Mouse (Mus musculus): ENCODE results near the gene Etl4. TPM values are rescaled to one million over a fixed set of nuclear protein-coding genes. Genes with fewer than 3 reads are reported as not detected.

Gene Etl4
- polyA plus RNA-seq, 1 experiment from 2014 or later = 16.1 TPM

- Histone ChIP-seq H3K9me3 (no peaks in the 10 kb centered on the region), H3K9ac (replicated peaks) (no peak overlapping the region), H3K27ac (replicated peaks) (no peak overlapping the region), H3K27me3 (no peaks in the 10 kb centered on the region), H3K4me3 (no peak overlapping the region), H3K4me1 (no peaks in the 10 kb centered on the region), H3K4me2 (replicated peaks) (no peak overlapping the region), H3K36me3 (no peaks in the 10 kb centered on the region)
- WGBS = 88% methylated on average over 1 of the region's 1 CpGs
- ATAC-seq (ENCODE audit: low FRiP score, low read depth) = no peak
Observed at GRCm38 (mm10) chr2:20568456-20568855, 658.9 kb downstream of the Etl4 start.

GRCm38 (mm10) chr2:20571940-20572339 lies 662.4 kb downstream of the Etl4 start:
- no peak overlapping the region for H3K4me2 ChIP-seq (replicated peaks)
- no peak overlapping the region for H3K27ac ChIP-seq (replicated peaks)
- no peaks in the 10 kb centered on the region for H3K27me3 ChIP-seq
- no peak overlapping the region for H3K9ac ChIP-seq (replicated peaks)
- no peaks in the 10 kb centered on the region for H3K36me3 ChIP-seq
- H3K9me3 ChIP-seq = no peaks in the 10 kb centered on the region
- ATAC-seq (ENCODE audit: low FRiP score, low read depth) = no peak
- WGBS = 93% methylated on average over 1 of the region's 1 CpGs
- H3K4me3 ChIP-seq = no peak overlapping the region
- no peaks in the 10 kb centered on the region for H3K4me1 ChIP-seq

- Histone ChIP-seq H3K36me3 (no peaks in the 10 kb centered on the region), H3K4me3 (no peak overlapping the region), H3K27me3 (no peaks in the 10 kb centered on the region), H3K4me2 (replicated peaks) (no peak overlapping the region), H3K9me3 (no peaks in the 10 kb centered on the region), H3K27ac (replicated peaks) (no peak overlapping the region), H3K9ac (replicated peaks) (no peak overlapping the region), H3K4me1 (no peaks in the 10 kb centered on the region)
- 89% methylated on average over 3 of the region's 3 CpGs for WGBS
- no peak for ATAC-seq (ENCODE audit: low FRiP score, low read depth)
Observed at GRCm38 (mm10) chr2:20580331-20580730, 670.8 kb downstream of the Etl4 start.

- Histone ChIP-seq H3K4me1 (no peaks in the 10 kb centered on the region), H3K4me2 (replicated peaks) (no peak overlapping the region), H3K9me3 (no peaks in the 10 kb centered on the region), H3K36me3 (no peaks in the 10 kb centered on the region), H3K27ac (replicated peaks) (no peak overlapping the region), H3K9ac (replicated peaks) (no peak overlapping the region), H3K4me3 (no peak overlapping the region), H3K27me3 (no peaks in the 10 kb centered on the region)
- no peak for ATAC-seq (ENCODE audit: low FRiP score, low read depth)
Observed at GRCm38 (mm10) chr2:20583032-20583431, 673.5 kb downstream of the Etl4 start.

- Histone ChIP-seq H3K4me2 (replicated peaks) (no peak overlapping the region), H3K36me3 (no peaks in the 10 kb centered on the region), H3K4me1 (no peaks in the 10 kb centered on the region), H3K9me3 (no peaks in the 10 kb centered on the region), H3K4me3 (no peak overlapping the region), H3K27me3 (no peaks in the 10 kb centered on the region), H3K27ac (replicated peaks) (no peak overlapping the region), H3K9ac (replicated peaks) (no peak overlapping the region)
- 92% methylated on average over 6 of the region's 6 CpGs for WGBS
- ATAC-seq (ENCODE audit: low FRiP score, low read depth) = no peak
Observed at GRCm38 (mm10) chr2:20583562-20584153, 674.1 kb downstream of the Etl4 start.

- Histone ChIP-seq H3K36me3 (no peaks in the 10 kb centered on the region), H3K4me2 (replicated peaks) (no peak overlapping the region), H3K4me3 (no peak overlapping the region), H3K27me3 (no peaks in the 10 kb centered on the region), H3K27ac (replicated peaks) (no peak overlapping the region), H3K4me1 (no peaks in the 10 kb centered on the region; the same call in 1 of the 2 replicates), H3K9me3 (no peaks in the 10 kb centered on the region), H3K9ac (replicated peaks) (no peak overlapping the region)
- WGBS = 95% methylated on average over 2 of the region's 2 CpGs
- ATAC-seq (ENCODE audit: low FRiP score, low read depth) = no peak
Observed at GRCm38 (mm10) chr2:20587913-20588312, 678.3 kb downstream of the Etl4 start.

- Histone ChIP-seq H3K27me3 (no peaks in the 10 kb centered on the region), H3K9me3 (no peaks in the 10 kb centered on the region), H3K4me3 (no peak overlapping the region), H3K4me2 (replicated peaks) (no peak overlapping the region), H3K4me1 (no peaks in the 10 kb centered on the region; the same call in 1 of the 2 replicates), H3K27ac (replicated peaks) (no peak overlapping the region), H3K9ac (replicated peaks) (no peak overlapping the region), H3K36me3 (no peaks in the 10 kb centered on the region)
- no peak for ATAC-seq (ENCODE audit: low FRiP score, low read depth)
Observed at GRCm38 (mm10) chr2:20588631-20589030, 679.1 kb downstream of the Etl4 start.

- Histone ChIP-seq H3K9me3 (no peaks in the 10 kb centered on the region), H3K4me3 (no peak overlapping the region), H3K4me1 (peaks cover 4% of the 10 kb centered on the region; the same call in 1 of the 2 replicates), H3K36me3 (no peaks in the 10 kb centered on the region), H3K27ac (replicated peaks) (no peak overlapping the region), H3K9ac (replicated peaks) (no peak overlapping the region), H3K4me2 (replicated peaks) (no peak overlapping the region), H3K27me3 (no peaks in the 10 kb centered on the region)
- WGBS = 81% methylated on average over 2 of the region's 2 CpGs
- no peak for ATAC-seq (ENCODE audit: low FRiP score, low read depth)
Observed at GRCm38 (mm10) chr2:20594129-20594528, 684.5 kb downstream of the Etl4 start.

- no peak for ATAC-seq (ENCODE audit: low FRiP score, low read depth)
- Histone ChIP-seq H3K4me3 (no peak overlapping the region), H3K4me2 (replicated peaks) (no peak overlapping the region), H3K4me1 (peaks cover 4% of the 10 kb centered on the region; the same call in 1 of the 2 replicates), H3K27me3 (no peaks in the 10 kb centered on the region), H3K27ac (replicated peaks) (no peak overlapping the region), H3K36me3 (no peaks in the 10 kb centered on the region), H3K9ac (replicated peaks) (no peak overlapping the region), H3K9me3 (no peaks in the 10 kb centered on the region)
- WGBS = 81% methylated on average over 3 of the region's 3 CpGs
Observed at GRCm38 (mm10) chr2:20595000-20595399, 685.4 kb downstream of the Etl4 start.

- no peak for ATAC-seq (ENCODE audit: low FRiP score, low read depth)
- H3K9ac ChIP-seq (replicated peaks) = no peak overlapping the region
- WGBS = 97% methylated on average over 3 of the region's 3 CpGs
- H3K9me3 ChIP-seq = no peaks in the 10 kb centered on the region
- H3K4me3 ChIP-seq = no peak overlapping the region
- no peak overlapping the region for H3K4me2 ChIP-seq (replicated peaks)
- no peaks in the 10 kb centered on the region for H3K36me3 ChIP-seq
- H3K27ac ChIP-seq (replicated peaks) = no peak overlapping the region
- H3K27me3 ChIP-seq = no peaks in the 10 kb centered on the region
- peaks cover 4% of the 10 kb centered on the region; the same call in 1 of the 2 replicates for H3K4me1 ChIP-seq
Observed at GRCm38 (mm10) chr2:20596558-20596957, 687.0 kb downstream of the Etl4 start.

GRCm38 (mm10) chr2:20597193-20597592 lies 687.6 kb downstream of the Etl4 start:
- H3K27ac ChIP-seq (replicated peaks) = no peak overlapping the region
- no peak overlapping the region for H3K4me2 ChIP-seq (replicated peaks)
- no peaks in the 10 kb centered on the region for H3K27me3 ChIP-seq
- H3K36me3 ChIP-seq = no peaks in the 10 kb centered on the region
- 42% methylated on average over 2 of the region's 2 CpGs for WGBS
- no peak overlapping the region for H3K9ac ChIP-seq (replicated peaks)
- ATAC-seq (ENCODE audit: low FRiP score, low read depth) = no peak
- peaks cover 4% of the 10 kb centered on the region; the same call in 1 of the 2 replicates for H3K4me1 ChIP-seq
- H3K9me3 ChIP-seq = no peaks in the 10 kb centered on the region
- H3K4me3 ChIP-seq = no peak overlapping the region

- Histone ChIP-seq H3K9ac (replicated peaks) (no peak overlapping the region), H3K4me1 (no peaks in the 10 kb centered on the region), H3K27ac (replicated peaks) (no peak overlapping the region), H3K36me3 (no peaks in the 10 kb centered on the region), H3K27me3 (no peaks in the 10 kb centered on the region), H3K9me3 (no peaks in the 10 kb centered on the region), H3K4me3 (no peak overlapping the region), H3K4me2 (replicated peaks) (no peak overlapping the region)
- 84% methylated on average over 2 of the region's 2 CpGs for WGBS
- ATAC-seq (ENCODE audit: low FRiP score, low read depth) = no peak
Observed at GRCm38 (mm10) chr2:20602656-20603055, 693.1 kb downstream of the Etl4 start.

- Histone ChIP-seq H3K4me3 (no peak overlapping the region), H3K9me3 (no peaks in the 10 kb centered on the region), H3K9ac (replicated peaks) (no peak overlapping the region), H3K27ac (replicated peaks) (no peak overlapping the region), H3K4me1 (no peaks in the 10 kb centered on the region), H3K36me3 (no peaks in the 10 kb centered on the region), H3K27me3 (no peaks in the 10 kb centered on the region), H3K4me2 (replicated peaks) (no peak overlapping the region)
- no peak for ATAC-seq (ENCODE audit: low FRiP score, low read depth)
- 87% methylated on average over 6 of the region's 6 CpGs for WGBS
Observed at GRCm38 (mm10) chr2:20603536-20603935, 694.0 kb downstream of the Etl4 start.

Data from midbrain, embryonic 12.5 days (tissue).